Mouse (Mus musculus): ENCODE data around the gene Zfp14.

DNA sequence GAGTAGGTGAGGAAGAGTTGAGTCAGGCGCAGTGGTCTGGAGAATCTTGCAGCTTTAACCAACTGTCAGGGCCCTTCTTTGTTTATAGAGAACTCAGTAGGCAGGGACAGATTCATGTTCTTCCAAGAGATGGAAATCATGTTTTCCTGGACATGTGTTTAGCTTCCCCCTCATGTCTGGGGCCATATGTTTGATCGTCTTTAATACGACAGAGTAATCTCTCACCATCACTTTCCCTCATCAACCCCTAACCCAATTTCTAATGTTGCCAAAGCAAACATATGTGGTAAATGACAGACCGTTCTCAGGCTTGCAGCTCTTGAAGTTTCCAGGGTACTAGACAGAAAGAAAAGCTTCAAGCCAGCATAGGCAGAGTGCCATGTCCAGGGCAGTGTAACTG is 3.1 kb downstream of the Zfp14 start:
- TF ChIP-seq TAL1 (conservative IDR thresholded peaks at IDR 0.05; ENCODE audit: low read depth, low read length) (no peak), CTCF (IDR thresholded peaks at IDR 0.05; ENCODE audit: low read depth, low read length) (no peak), GATA1 (IDR thresholded peaks at IDR 0.05; ENCODE audit: borderline replicate concordance, low read length) (no peak), POLR2AphosphoS5 (IDR thresholded peaks at IDR 0.05; ENCODE audit: insufficient replicate concordance, low read depth, low read length) (no peak), GATA2 (IDR thresholded peaks at IDR 0.05; ENCODE audit: borderline replicate concordance, low read depth, low read length) (no peak)

All from G1E (cell line).